Mouse (Mus musculus): Measurements from ENCODE around the gene 2900026A02Rik.
A peak's percentile ranks its signal among the peaks of the same experiment; 100 is the strongest.

Gene 2900026A02Rik

DNA sequence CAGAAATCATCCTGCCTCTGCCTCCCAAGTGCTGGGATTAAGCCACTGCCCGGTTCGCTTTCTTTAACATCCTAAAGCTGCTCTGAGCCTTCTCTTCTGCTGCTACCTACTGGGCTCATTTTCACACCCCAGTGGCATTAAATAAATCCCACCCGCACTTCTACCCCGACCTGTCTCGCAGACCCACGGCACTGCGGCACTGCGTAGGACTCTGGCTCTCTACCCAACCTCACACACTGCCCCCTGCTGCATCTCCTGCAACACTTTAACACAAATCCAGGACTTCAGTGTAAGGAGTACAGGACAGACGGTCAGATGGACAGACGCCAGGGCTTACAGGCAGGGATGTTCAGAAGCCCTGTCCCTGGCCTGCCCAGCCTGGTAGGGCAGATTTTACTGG lies 45.1 kb downstream of the 2900026A02Rik start:
- DNase-seq (ENCODE audit: low read depth): no peak

DNA sequence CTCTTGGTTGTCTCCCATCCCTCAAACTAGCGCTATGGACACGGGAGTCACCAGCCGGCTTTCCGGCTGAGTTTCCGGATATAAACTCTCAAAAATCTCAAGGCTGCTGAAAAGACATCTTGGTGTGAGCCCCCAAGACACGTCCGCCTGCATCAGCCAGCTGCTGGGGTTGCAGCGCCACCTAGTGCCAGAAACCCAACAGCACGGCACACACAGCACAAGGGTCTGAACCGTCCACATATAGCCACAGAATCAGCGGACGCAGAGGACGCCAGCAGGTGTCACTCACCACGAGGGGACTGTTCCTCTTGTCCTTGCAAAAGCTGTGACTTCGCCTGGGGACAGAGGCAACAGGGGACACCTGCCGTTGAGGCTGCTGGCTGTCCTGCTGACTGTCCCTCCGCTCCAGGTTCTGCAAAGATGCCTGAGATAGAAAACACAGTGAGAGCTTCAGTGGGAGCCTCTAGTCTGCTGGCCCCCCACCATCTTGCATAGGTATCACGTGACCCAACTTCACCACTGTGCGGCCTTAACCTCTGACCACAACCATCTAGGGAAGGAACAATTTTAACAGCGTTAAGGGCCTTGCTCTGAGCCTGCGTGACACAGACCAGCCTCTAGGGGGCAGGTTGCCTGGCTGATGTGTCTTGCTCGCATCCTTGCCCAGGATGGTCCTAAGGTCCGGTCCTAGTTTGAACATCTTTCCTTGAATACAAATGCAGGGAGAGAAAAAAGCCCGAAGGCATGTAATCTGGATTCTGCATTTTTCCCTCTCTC lies 45.9 kb downstream of the 2900026A02Rik start:
- peak; percentile 27 for DNase-seq (ENCODE audit: low read depth)

DNA sequence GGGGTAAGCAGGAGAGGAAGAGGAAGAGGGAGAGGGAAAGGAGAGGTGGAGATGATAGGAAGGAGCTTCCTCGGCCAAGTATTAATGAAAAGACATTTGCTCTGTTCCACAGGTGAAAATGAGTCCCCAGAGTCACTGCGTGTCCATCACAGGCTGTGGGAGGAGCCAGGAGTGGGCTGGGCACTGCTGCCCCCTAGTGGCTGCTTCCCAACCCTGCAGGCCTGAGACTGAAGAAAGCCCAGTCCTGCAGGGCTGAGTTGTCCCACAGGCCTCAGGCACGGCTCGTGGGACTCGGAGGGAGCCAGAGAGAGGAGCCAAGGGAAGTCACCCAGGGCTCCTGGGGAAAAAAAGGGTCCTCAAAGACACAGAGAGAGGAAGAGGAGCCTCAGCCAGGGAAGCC lies 47.7 kb downstream of the 2900026A02Rik start:
- peak; percentile 65 for DNase-seq (ENCODE audit: low read depth)

DNA sequence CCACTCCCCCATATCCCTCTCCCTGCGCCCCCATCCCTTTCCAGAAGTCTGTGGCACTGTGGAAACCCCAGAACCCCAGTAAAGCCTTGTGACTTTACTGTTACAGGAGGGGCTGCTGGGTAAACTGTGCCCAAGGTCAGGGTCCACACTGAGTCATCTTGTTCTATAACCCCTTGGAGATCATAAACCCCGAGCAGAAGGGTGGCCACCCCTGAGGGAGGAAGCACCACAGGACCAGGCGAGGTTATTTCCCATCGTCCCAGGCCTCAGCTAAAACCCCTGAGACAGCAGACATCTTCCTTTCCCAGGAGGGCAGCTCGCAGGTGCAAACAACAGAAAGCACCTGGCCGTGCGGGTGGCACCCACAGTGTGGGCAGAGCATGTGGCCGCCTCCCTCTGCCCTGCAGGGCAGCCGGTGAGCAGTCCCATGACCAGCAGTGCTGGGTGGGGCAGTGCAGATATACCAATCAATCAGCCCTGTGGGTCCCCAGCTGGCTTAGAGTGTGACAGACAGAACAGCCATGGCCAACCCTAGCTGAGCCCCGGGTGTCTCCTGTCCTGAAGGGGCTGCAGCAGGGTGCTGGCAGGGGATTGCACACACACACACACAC lies 49.0 kb downstream of the 2900026A02Rik start:
- no peak for DNase-seq (ENCODE audit: low read depth)

DNA sequence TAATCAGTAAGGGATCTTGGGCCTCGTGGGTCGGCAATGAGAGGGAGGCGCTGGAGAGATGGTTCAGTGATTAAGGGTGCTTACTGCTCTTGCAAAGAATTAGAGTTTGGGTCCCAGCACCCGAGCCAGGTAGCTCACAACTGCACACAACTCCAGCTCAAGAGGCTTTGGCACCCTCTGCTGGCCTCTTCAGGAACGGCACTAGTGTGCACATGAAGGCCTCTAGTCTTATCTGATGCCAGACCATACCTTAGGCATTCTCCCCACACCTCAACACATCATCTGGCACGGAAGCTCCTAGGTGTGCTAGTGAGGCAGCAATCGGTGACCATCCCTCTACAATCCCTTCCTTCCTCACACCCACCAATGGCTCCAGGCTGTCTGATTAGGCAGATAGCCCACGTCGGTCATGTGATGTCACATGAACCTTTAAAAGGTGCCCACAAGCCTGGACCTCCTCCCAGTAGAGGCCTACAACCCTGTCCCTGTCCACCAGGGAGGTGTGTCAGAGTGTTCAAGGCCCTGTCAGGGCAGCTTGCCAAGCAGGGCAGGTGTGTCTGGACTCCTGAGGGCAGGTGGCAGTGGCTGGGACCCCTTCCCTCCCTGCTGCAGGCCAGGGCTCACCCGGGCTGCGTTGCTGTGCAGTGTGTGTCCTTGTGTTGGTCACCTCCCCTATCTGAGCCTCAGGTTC lies 50.8 kb downstream of the 2900026A02Rik start:
- DNase-seq (ENCODE audit: low read depth): no peak

DNA sequence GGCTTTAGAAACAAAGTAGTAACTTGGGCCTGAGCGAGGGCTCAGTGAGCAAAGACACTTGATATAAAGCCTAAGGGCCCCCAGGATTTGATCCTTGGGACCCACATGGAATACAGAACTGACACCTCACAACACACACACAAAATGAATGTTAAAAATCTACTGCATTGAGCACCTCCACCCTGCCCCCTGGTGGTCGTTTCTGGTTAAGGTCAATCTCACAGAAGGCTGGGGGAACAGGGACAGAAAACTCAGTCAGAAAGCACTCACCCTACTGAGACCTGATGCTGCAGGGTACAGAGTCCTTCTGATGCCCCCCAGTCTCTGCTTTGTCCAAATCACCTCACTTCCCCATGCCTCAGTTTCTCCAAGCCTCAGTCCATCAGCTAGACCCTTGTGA lies 53.3 kb downstream of the 2900026A02Rik start:
- DNase-seq (ENCODE audit: low read depth): peak; percentile 48

DNA sequence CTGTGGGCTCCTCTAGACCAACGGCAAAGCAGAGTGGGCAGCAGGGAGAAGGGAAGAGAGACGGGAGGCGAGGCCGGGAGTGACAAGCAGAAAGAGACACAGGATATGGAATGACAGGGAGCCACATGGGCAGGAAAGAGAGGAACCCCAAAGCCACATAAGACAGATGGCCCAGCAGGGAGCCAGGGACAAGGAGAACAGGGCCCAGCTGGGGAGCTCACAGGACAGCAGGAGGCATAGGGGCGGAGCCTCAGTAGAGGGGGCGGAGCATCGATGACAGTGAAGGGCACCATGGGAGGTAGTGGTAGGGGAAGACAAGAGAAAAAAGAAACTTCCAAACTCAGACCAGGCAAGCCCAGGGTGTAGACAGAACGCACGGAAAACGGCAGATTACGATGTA lies 55.6 kb downstream of the 2900026A02Rik start:
- DNase-seq (ENCODE audit: low read depth): no peak

DNA sequence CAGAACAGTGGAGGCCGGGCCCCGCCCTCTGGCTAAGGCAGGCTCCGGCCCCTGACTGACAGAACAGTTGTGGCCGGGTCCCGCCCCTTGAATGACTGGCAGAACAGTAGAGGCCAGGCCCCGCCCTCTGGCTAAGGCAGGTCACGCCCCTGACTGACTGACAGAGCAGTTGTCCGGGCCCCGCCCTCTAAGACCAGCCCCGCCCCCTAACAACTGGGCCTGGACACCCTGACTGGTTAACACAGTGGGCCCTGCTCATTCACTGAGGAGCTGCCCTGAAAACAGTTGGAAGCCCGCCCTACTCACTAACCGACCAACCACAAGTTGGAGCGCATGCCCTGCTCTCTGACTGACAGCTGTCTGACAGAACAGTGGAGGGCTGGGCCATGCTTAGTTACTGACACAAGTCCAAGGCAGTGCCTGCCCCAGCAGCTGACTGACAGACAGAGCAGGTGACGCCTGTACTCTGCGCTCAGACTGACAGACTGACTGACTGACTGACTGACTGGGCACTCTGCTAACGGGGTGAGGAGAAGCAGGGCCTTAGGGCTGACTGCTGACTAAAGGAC lies 56.1 kb downstream of the 2900026A02Rik start:
- peak; percentile 38 for DNase-seq (ENCODE audit: low read depth)

DNA sequence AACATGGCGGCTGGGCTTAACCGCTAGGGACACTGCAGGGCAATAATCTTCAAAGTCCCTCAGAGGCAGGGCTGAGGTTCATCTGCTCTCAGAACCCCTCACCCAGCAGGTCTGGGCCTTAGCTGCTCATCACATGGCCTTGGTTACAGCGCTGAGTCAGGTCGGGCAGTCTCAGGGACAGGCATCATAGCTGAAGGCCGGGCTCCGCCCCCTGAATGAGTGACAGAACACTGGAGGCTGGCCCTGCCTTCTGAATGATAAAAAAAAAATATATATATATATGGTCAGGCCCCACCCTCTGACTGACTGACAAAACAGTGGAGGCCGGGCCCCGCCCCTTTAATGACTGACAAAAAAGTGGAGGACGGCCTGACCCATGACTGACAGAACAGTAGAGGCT lies 56.6 kb downstream of the 2900026A02Rik start:
- DNase-seq (ENCODE audit: low read depth): no peak

DNA sequence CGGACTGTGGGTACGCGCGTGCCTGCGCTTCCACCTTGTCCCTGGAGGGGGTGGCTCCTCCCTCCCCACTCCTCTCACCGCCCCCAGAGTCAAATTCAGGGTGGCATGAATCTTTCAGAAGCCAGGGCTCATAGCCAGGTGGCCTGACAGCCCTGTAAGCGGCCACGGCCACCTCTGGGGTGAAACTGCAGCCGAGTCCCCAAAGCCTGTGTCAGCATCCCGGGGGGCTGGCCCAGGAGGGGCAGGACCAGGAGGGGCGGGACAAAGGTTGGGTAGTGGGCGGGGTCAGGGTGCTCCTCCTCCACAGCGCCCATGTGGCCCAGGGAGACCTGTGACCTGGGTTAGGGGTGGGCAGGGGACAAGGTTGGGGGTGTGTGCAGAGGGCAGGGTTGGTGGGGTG lies 57.9 kb downstream of the 2900026A02Rik start:
- DNase-seq (ENCODE audit: low read depth): no peak

DNA sequence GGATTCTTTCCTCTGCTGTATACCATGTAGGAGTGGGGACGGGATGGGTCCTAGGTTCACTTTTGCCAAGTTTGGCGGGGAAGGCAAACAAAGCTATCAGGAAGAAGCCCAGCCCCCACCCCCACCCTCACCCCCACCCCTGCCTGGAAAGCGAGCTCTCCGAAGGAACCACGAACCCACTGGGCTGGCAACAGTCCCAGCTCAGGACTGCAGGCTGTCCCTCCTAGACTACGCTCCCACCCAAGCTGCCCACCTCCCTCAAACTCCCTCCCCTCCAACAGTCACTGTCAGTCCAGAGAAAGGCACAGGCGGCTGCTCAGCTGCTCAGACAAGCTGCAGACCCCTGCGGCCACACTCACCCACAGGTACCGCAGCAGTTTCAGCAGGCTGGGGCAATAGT lies 58.3 kb downstream of the 2900026A02Rik start:
- DNase-seq (ENCODE audit: low read depth): no peak

DNA sequence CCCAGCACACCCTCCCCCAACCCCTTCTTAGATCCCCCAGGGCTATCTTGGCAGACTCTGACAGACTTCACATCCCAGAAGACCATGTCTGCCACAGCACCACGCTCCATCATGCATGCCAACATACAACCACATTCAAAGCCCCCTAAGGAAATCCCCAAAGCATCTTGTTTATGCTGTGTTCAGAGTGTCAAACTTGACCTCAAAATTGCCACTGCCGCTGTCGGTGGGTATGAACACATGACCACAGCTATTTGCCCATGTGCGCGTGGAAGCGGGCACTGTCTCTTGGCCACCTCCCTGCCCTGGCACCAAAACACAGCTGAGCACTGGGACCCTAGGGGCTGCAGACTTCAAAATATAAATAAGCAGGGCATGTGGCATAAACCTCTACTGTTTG lies 59.5 kb downstream of the 2900026A02Rik start:
- DNase-seq (ENCODE audit: low read depth): no peak

DNA sequence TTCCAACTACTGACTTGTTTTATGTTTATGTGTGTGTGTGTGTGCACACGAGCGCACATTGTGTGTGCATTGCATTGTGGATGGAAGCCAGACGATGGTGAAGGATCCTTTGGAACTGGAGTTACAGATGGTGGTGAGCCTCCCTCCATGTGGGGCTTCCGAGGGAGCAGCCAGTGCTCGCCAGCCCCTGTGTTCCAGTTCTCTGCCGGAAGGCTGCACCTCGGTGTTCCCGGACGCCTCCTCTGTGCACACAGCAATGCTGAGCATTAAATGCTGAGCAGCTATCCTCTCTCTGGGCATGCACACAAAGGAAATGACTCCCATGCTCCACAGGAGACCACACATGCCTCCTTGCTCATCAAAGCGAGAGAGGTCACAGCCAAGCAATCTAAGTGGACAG lies 60.7 kb downstream of the 2900026A02Rik start:
- DNase-seq (ENCODE audit: low read depth): no peak

DNA sequence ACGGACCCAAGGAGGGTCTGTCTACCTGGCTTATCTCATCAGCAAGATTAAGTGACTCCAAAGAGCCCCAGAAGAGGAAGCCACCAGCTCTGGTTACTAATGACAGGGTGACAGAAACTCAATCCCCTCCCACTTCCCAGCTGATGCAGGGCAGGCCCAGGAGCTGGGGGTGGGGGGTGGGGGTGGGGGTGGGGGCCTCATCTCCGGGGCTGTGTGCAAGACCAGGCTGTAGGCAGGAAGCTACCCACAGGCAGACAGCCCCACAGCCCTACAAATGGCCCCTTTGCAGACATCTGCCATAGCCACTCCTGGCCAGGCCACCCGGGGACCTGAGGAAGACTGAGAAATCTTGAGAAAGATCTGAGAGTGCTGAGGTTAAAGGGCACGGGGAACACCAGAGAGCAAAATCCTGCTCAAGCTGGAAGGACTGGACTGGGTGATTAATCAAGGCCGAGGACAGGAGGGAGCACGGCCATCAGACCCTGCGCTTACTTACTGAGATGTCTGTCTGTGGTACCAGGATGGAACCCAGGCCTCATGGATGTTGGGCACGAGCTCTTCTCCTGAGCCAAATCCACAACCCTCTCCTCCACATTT lies 62.2 kb downstream of the 2900026A02Rik start:
- no peak for DNase-seq (ENCODE audit: low read depth)

DNA sequence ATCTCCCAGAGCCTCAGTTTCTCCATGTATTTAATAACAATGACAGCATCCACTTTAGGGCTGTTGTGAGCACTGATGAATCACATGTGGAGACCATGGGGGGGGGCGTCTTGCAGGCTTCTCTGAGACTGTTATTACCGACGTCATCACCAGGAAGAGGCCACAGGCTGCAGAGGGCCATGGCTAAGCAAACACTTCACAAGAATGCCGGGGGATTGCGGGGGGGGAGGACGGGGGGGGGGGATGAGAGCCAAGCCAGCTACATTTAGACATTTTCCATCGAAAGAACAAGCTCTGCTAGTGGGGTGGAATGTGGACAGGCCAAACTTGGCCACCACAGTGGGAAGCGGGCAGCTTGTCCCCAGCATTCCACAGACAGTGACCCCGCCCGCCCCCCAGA lies 63.4 kb downstream of the 2900026A02Rik start:
- no peak for DNase-seq (ENCODE audit: low read depth)

DNA sequence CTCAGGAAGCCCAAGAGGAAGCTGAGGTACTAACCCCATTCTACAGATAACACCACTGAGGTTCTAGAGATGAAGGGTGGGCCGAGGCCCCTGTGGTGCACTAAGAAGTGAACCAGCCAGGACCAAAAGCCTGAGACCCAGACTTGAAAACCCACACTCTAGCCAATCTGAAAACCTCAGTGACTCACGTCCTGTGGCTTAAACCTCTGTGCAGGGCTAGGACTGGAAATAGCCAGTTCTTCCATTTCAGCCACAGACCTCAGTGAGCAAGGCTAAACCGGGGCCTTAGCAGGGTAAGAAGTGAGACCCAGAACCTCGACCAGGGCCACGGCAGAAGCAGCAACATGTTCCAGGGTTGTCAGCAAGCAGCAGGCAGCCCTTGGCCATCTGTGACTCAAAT lies 64.0 kb downstream of the 2900026A02Rik start:
- DNase-seq (ENCODE audit: low read depth): no peak

DNA sequence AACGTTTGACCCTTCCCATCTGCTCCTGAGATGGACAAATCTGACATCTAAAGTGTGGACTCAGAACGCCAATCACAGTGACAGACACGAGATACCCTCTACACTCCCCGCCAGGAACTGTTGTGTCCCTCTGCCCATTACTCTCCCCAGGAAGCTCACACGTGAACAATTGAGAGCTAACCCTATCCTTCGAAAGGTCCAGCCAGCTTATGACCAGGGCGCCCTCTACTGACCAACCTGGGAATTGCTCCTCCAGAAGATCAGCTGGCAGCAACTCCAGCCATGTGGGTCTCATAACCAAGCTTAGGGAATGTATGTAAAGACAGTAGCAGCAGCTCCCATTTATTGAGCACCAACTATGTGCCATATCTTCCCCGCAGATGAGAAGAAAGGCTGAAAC lies 65.9 kb downstream of the 2900026A02Rik start:
- peak; percentile 66 for DNase-seq (ENCODE audit: low read depth)

DNA sequence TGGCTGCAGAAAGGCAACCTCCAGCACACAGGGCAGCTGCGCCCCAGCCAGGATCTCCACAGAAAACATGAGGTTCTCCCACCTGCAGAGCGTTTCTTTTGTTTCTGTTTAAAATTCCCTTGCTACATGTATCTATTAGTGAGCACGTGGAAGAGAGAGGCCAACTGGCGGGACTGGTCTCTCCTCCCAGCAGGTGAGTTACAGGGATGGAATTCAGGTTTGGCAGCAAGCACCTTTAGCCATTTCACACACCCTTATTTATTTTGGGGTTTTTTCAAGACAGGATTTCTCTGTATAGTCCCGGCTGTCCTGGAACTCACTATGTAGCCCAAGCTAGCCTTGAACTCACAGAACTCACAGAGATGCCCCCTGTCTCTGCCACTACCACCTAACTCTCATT lies 66.6 kb downstream of the 2900026A02Rik start:
- DNase-seq (ENCODE audit: low read depth): no peak

DNA sequence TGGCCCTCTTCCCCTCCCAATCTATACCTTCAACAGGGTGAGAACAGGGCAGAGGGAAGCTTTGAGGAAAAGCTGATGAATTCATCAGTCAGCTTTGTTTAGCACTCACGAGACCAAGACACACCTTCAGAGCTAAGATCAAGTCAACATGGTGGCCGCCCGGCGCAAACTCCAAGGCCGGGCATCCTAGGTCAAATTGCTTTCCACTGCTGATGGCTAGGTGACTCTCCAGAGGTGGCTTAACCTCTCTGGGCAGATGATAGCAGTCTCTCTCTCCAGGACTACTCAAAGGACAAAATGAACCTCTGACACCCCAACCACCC lies 67.6 kb downstream of the 2900026A02Rik start:
- no peak for DNase-seq (ENCODE audit: low read depth)

DNA sequence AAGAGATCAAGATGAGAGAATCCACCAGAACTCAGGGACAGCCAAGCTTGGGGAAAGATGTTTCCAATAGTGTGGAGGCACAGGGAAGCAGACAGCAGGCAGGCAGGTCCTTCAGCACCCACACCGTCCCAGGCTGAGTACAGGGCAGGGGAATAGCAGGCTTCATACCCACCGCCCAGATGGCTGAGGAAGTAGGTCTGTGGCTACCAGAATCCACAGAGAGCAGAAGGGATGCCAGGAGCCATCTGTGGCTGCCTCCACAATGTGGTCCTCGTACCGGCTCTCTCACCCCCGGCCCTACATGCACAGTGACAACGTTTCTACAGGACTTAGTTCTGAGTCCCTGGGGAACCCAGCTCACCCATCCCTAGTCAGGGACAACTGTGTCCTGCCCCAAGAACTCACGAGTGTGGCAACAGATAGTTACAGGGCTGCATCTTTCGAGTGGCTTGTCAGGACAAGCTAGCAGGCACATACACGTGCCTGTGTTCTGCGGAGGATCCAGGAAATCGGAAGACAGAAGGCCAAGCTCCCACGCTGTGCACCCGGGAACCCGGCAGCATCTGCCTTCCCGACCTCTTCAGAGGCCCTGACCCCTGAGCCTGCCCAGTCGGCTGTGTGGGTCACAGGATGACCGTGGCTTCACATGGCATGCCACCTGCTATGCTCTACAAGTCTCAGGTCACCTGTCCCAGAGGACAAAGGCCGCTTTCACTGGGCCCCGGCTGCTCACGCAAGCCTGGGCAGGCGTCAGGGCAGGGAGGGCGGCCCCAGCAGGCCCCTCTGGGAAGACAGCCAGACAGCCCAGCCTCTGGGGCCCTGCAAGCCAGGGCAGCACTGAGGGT lies 68.2 kb downstream of the 2900026A02Rik start:
- DNase-seq (ENCODE audit: low read depth): no peak

DNA sequence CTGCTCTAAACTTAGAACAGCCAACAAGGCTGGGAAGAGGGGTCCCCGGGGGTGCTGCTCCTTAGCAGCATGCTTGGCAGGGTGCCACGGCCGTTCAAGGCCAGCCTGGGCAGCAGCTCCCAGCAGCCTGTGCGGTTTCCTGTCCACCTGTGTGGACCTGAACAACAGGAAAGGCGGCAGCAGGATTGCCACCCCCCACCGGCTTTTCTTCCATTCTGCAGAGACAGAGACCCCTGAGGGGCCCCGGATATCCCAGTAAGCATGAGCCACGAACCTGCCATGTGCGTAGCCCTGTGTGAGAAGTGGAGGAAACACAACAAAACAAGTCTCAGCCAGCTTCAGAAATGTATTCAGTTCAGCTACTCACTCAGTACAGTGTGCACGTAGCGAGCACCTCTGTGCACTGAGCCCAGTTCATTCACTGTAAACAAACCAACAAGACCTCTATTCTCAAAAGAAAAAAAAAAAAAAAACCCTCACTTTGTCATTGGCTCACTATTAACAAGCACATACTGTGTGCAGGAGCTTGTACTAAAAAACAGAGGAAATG lies 69.4 kb downstream of the 2900026A02Rik start:
- DNase-seq (ENCODE audit: low read depth): no peak
